Mouse (Mus musculus) limb, embryonic 12.5 days (tissue): ENCODE measurements around the gene Vmn1r85. TPM values are rescaled to one million over a fixed set of nuclear protein-coding genes. Genes with fewer than 3 reads are reported as not detected.

ENCODE experiments used
- ATAC-seq: fragments of 200-750 bp; cut with Nextera tagmentation; 2 replicates; pipeline ENCODE4 v1.8.0; 2017; ENCODE audit warnings: low read depth, moderate TSS enrichment; ENCODE audit not compliant: insufficient number of reproducible peaks, insufficient read depth, low FRiP score, low TSS enrichment
- H3K27ac ChIP-seq: fragments of 300-500 bp; sonication (generic); 2 replicates; pipeline ENCODE4 v1.5.1; 2016; ENCODE audit warnings: mild to moderate bottlenecking, moderate library complexity
- H3K27me3 ChIP-seq: fragments of 300-500 bp; sonication (generic); 2 replicates; pipeline ENCODE4 v1.6.1; 2016; ENCODE audit warnings: mild to moderate bottlenecking, moderate library complexity
- H3K36me3 ChIP-seq: fragments of 300-500 bp; sonication (generic); 2 replicates; pipeline ENCODE4 v1.6.1; 2016; ENCODE audit warnings: mild to moderate bottlenecking, moderate library complexity
- H3K4me1 ChIP-seq: fragments of 300-500 bp; sonication (generic); replicated peaks from 2 replicates; pipeline ENCODE4 v1.6.1; 2016
- H3K4me2 ChIP-seq: fragments of 300-500 bp; sonication (generic); 2 replicates; pipeline ENCODE4 v1.6.1; 2016; ENCODE audit warnings: mild to moderate bottlenecking, moderate library complexity
- H3K4me3 ChIP-seq: fragments of 300-500 bp; sonication (generic); replicated peaks from 2 replicates; pipeline ENCODE4 v1.5.1; 2016; ENCODE audit warnings: mild to moderate bottlenecking
- H3K9ac ChIP-seq: fragments of 300-500 bp; sonication (generic); replicated peaks from 2 replicates; pipeline ENCODE4 v1.6.1; 2016; ENCODE audit warnings: mild to moderate bottlenecking, moderate library complexity
- H3K9me3 ChIP-seq: fragments of 300-500 bp; sonication (generic); 2 replicates; pipeline ENCODE4 v1.6.1; 2016; ENCODE audit warnings: mild to moderate bottlenecking, moderate library complexity
- WGBS: fragments of 180-500 bp; shearing (Covaris S2); methylation state at CpG from one replicate; pipeline ENCODE4 v1.1.7; 2016; 5-methylcytosine and 5-hydroxymethylcytosine counted together
- polyA plus RNA-seq: library from polyadenylated mRNA; unstranded; fragments of >200 nt; fragmentation: Nextera tagmentation; extraction: Ambion mirVana; gene quantifications from 2 replicates; pipeline ENCODE4 v1.2.1, GENCODE M21; 2016

The Vmn1r85 gene
- polyA plus RNA-seq, 1 experiment from 2014 or later: not detected

DNA sequence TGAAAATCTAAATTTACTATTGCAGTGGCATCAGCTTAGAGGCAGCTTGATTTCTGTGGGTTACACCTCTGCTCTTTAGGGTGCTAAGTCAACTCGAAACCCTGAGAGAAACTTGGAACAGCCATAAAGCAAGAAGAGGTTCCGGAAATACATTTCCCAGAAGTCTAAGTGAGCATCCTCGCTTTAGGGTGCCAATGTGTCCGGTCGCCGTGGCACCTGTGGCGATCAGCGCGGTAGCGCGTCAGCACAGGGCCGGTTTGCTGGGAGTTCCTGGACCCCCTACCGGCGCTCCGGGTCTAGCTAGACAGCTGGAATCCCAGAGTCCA is 41.0 kb downstream of the Vmn1r85 start:
- H3K27ac ChIP-seq: peak overlapping the region; percentile 80; the same call in 1 of the 2 replicates
- H3K27me3 ChIP-seq: no peaks in the 10 kb centered on the region
- ATAC-seq: no peak
- WGBS: 2% methylated on average over 15 of the region's 15 CpGs
- H3K9me3 ChIP-seq: no peaks in the 10 kb centered on the region
- H3K4me1 ChIP-seq: no peaks in the 10 kb centered on the region
- no peaks in the 10 kb centered on the region for H3K36me3 ChIP-seq
- peak overlapping the region; percentile 57 for H3K4me3 ChIP-seq
- H3K9ac ChIP-seq: peak overlapping the region; percentile 68
- H3K4me2 ChIP-seq: peak overlapping the region; percentile 61

- H3K36me3 ChIP-seq: no peaks in the 10 kb centered on the region
- H3K4me1 ChIP-seq: no peaks in the 10 kb centered on the region
- no peaks in the 10 kb centered on the region for H3K27me3 ChIP-seq
- H3K4me2 ChIP-seq: peak overlapping the region; percentile 61
- ATAC-seq: no peak
- no peak overlapping the region for H3K27ac ChIP-seq
- H3K9me3 ChIP-seq: no peaks in the 10 kb centered on the region
- peak overlapping the region; percentile 68; the same call in 1 of the 2 replicates for H3K9ac ChIP-seq
- 92% methylated on average over 2 of the region's 2 CpGs for WGBS
- H3K4me3 ChIP-seq: peak overlapping the region; percentile 57
Observed at GRCm38 (mm10) chr7:13053501-13053900, 41.5 kb downstream of the Vmn1r85 start.

GRCm38 (mm10) chr7:13053001-13053400 is 42.0 kb downstream of the Vmn1r85 start:
- H3K36me3 ChIP-seq: no peaks in the 10 kb centered on the region
- ATAC-seq: no peak
- no peak overlapping the region for H3K27ac ChIP-seq
- H3K4me3 ChIP-seq: no peak overlapping the region
- no peak overlapping the region for H3K4me2 ChIP-seq
- no peaks in the 10 kb centered on the region for H3K4me1 ChIP-seq
- H3K9ac ChIP-seq: no peak overlapping the region
- H3K9me3 ChIP-seq: no peaks in the 10 kb centered on the region
- no peaks in the 10 kb centered on the region for H3K27me3 ChIP-seq
- WGBS: 91% methylated on average over 13 of the region's 13 CpGs

- H3K4me2 ChIP-seq: no peak overlapping the region
- peaks cover 13% of the 10 kb centered on the region for H3K9me3 ChIP-seq
- peak; percentile 27; the same call in 1 of the 2 replicates for ATAC-seq
- no peak overlapping the region for H3K4me3 ChIP-seq
- H3K9ac ChIP-seq: no peak overlapping the region
- H3K27me3 ChIP-seq: peaks cover 47% of the 10 kb centered on the region
- H3K27ac ChIP-seq: no peak overlapping the region
- H3K4me1 ChIP-seq: peaks cover 15% of the 10 kb centered on the region
- WGBS: 13% methylated on average over 2 of the region's 2 CpGs
- H3K36me3 ChIP-seq: no peaks in the 10 kb centered on the region
Observed at GRCm38 (mm10) chr7:13046084-13046483, 48.9 kb downstream of the Vmn1r85 start.

DNA sequence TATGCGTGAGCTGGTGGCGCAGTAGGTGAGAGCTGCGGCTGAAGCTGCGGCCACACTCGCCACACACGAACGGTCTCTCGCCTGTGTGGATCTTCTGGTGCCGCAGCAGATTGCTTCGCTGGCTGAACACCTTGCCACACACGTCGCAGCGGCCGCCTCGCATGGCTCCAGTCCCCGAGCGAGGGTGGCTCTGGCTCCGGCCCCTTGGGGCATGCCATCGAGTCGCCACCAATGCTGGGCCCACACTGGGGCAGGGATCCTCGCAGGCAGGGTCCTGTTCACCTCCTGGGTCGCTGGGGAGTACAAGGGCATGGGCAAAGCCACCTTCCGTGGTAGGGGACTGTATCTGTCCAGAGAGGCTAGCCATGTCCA is 50.7 kb downstream of the Vmn1r85 start:
- peaks cover 15% of the 10 kb centered on the region for H3K4me1 ChIP-seq
- H3K4me2 ChIP-seq: peak overlapping the region; percentile 94
- peaks cover 13% of the 10 kb centered on the region for H3K9me3 ChIP-seq
- H3K27me3 ChIP-seq: peaks cover 55% of the 10 kb centered on the region
- 3% methylated on average over 23 of the region's 23 CpGs for WGBS
- H3K4me3 ChIP-seq: peak overlapping the region; percentile 52
- no peaks in the 10 kb centered on the region for H3K36me3 ChIP-seq
- no peak overlapping the region for H3K27ac ChIP-seq
- ATAC-seq: 0 out of 2 replicates have a peak, but pooled peaks have one; percentile 29
- peak overlapping the region; percentile 78 for H3K9ac ChIP-seq

- Histone ChIP-seq H3K4me1 (peaks cover 20% of the 10 kb centered on the region), H3K27ac (no peak overlapping the region), H3K27me3 (peaks cover 55% of the 10 kb centered on the region), H3K36me3 (no peaks in the 10 kb centered on the region), H3K9me3 (peaks cover 13% of the 10 kb centered on the region), H3K9ac (peak overlapping the region; percentile 78), H3K4me3 (peak overlapping the region; percentile 52), H3K4me2 (peak overlapping the region; percentile 94)
- peak; percentile 22; the same call in 1 of the 2 replicates for ATAC-seq
- WGBS: 6% methylated on average over 88 of the region's 88 CpGs
Observed at GRCm38 (mm10) chr7:13043445-13044253, 51.3 kb downstream of the Vmn1r85 start.

DNA sequence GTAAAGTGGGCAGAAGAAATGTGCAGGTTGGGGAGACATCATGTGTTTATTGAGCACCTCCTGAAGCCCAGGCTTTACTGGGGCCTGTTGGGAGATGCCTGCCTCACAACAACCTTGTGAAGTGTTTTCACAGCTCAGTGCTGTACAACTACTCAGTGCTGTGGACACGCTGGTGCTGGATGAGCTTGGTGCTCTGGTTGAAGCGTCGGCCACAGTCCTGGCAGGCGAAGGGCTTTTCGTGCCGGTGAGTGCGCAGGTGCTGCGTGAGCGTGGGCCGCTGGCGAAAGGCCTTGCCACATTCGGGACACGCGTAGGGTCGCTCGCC is 51.9 kb downstream of the Vmn1r85 start:
- H3K27me3 ChIP-seq: peaks cover 55% of the 10 kb centered on the region
- ATAC-seq: no peak
- H3K9ac ChIP-seq: peak overlapping the region; percentile 78; the same call in 1 of the 2 replicates

GRCm38 (mm10) chr7:13042511-13042910 is 52.5 kb downstream of the Vmn1r85 start:
- no peak overlapping the region for H3K4me2 ChIP-seq
- no peak overlapping the region for H3K9ac ChIP-seq
- peaks cover 13% of the 10 kb centered on the region for H3K9me3 ChIP-seq
- no peak overlapping the region for H3K4me3 ChIP-seq
- H3K27ac ChIP-seq: no peak overlapping the region
- 76% methylated on average over 6 of the region's 6 CpGs for whole genome bisulfite sequencing
- peaks cover 55% of the 10 kb centered on the region for H3K27me3 ChIP-seq
- no peak for ATAC-seq
- peaks cover 21% of the 10 kb centered on the region for H3K4me1 ChIP-seq
- H3K36me3 ChIP-seq: no peaks in the 10 kb centered on the region

More for the DNA sequence above, 51.9 kb downstream of the Vmn1r85 start:
- H3K9me3 ChIP-seq: peaks cover 13% of the 10 kb centered on the region
- H3K27ac ChIP-seq: no peak overlapping the region
- no peaks in the 10 kb centered on the region for H3K36me3 ChIP-seq
- peaks cover 21% of the 10 kb centered on the region for H3K4me1 ChIP-seq
- 42% methylated on average over 16 of the region's 16 CpGs for WGBS
- H3K4me2 ChIP-seq: peak overlapping the region; percentile 94
- peak overlapping the region; percentile 52 for H3K4me3 ChIP-seq

DNA sequence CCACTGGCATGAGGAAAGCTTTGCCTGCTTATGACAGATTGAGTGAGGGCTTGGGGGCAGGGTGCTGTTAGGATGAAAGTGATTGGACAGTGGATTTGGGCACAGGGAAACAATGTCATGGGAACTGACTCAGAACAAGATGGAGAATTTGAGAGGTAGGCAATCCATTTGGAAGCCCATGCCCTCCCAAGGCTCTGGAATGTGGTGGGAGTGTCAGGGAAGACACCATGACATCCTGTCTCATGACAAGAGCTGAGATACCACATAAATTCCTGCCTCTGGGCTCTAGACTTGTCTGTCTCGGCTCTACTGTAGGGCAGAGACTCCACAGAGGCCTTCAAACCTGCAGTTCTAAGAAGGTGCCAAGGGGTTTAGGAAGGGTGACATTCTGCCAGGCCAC is 53.7 kb downstream of the Vmn1r85 start:
- WGBS: 69% methylated on average over 1 of the region's 1 CpGs
- Histone ChIP-seq H3K4me1 (peaks cover 28% of the 10 kb centered on the region), H3K36me3 (peaks cover 1% of the 10 kb centered on the region; the same call in 1 of the 2 replicates), H3K9ac (no peak overlapping the region), H3K4me3 (no peak overlapping the region), H3K27me3 (peaks cover 55% of the 10 kb centered on the region), H3K9me3 (peaks cover 13% of the 10 kb centered on the region), H3K4me2 (no peak overlapping the region), H3K27ac (no peak overlapping the region)
- no peak for ATAC-seq

GRCm38 (mm10) chr7:13039181-13039580 is 55.8 kb downstream of the Vmn1r85 start:
- WGBS: 98% methylated on average over 1 of the region's 1 CpGs
- Histone ChIP-seq H3K4me2 (peak overlapping the region; percentile 92), H3K9me3 (peaks cover 13% of the 10 kb centered on the region), H3K27ac (no peak overlapping the region), H3K9ac (peak overlapping the region; percentile 95), H3K4me3 (peak overlapping the region; percentile 73), H3K4me1 (peaks cover 36% of the 10 kb centered on the region), H3K36me3 (peaks cover 14% of the 10 kb centered on the region), H3K27me3 (peaks cover 39% of the 10 kb centered on the region)
- no peak for ATAC-seq

DNA sequence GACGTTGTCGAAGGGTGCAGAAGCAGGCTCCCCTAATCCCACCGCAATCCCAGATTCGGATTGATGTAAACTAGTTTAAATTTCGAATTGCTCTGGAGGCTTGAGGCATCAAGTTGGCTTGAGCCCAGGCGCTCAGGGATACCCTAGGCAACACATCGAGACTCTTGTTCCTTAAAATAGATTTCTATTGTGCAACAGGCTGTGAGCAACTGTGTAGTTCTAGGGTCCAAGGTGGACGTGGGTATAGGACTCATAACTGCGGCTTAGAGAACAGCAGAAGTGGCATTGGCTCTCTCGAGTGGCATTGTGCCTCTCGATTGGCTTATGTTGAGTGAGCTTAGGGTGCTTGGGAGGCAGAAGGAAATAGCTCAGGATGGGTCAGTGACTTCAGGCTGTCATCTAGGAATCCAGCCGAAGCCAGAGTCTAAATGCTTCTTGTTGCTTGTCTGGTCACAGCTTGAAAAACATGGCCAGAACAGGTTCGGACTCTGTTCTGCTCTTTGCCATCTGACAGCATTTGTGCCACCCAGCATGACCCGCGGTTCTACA is 56.3 kb downstream of the Vmn1r85 start:
- Histone ChIP-seq H3K27ac (peak overlapping the region; percentile 100), H3K4me2 (peak overlapping the region; percentile 92), H3K9me3 (peaks cover 10% of the 10 kb centered on the region), H3K4me1 (peaks cover 37% of the 10 kb centered on the region), H3K4me3 (peak overlapping the region; percentile 73), H3K36me3 (peaks cover 14% of the 10 kb centered on the region), H3K9ac (peak overlapping the region; percentile 95), H3K27me3 (peaks cover 34% of the 10 kb centered on the region)
- WGBS: 31% methylated on average over 15 of the region's 15 CpGs
- no peak for ATAC-seq
